Mouse (Mus musculus) hindbrain, embryonic 16.5 days (tissue): Measurements from ENCODE around the gene Pdss1. TPM values are rescaled to one million over a fixed set of nuclear protein-coding genes. Genes with fewer than 3 reads are reported as not detected.

Experiments
- polyA plus RNA-seq: library from polyadenylated mRNA; unstranded; fragments of >200 nt; fragmentation: Nextera tagmentation; extraction: Ambion mirVana; gene quantifications from 2 replicates; pipeline ENCODE4 v1.2.1, GENCODE M21; 2015

Gene Pdss1
- polyA plus RNA-seq, 1 experiment from 2014 or later, result 26.6 TPM

Other genes with a start within 250 kb of the Pdss1 start
- 0.86 and 2.1 TPM in 2 replicates for gene Apbb1ip, start 121.4 kb upstream of the Pdss1 start, polyA plus RNA-seq
- gene Abi1, start 144.7 kb downstream of the Pdss1 start, polyA plus RNA-seq, result 63.1 and 64.8 TPM in 2 replicates
- 68.2 and 79.7 TPM in 2 replicates for gene Acbd5, start 172.6 kb downstream of the Pdss1 start, polyA plus RNA-seq